Mouse (Mus musculus): ENCODE measurements at regions not wholly inside any gene's neighbourhood (a gene's known extent, or its start where the extent isn't known, plus 50 kb on each side); places are given as distances from the start of the nearest gene placed in this dataset.

DNA sequence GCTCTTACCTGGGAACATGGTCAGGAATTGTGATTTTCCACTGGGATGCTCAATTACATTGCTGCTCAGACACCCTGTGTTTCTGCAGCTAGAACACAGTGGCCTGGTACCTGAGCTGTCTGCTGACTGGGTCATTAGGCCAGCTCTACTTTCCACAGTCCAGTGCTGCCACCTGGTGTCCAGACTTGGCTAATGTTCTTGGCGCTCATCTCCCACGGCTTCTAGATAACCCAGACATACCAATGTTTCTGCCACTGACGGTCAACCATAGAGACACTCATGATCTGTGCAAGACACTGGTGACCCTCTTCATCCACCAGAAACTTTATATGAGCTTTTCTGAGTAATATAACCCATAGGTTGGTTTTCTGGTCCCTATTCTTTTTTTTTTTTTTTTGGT, 67.1 kb upstream of the Nmur2 start:
- TF ChIP-seq POLR2A (IDR thresholded peaks at IDR 0.05; ENCODE audit: control insufficient read depth in 1 of 2, insufficient read depth in 1 of 2, low read depth in 1 of 2, low read length in 2 of 2, poor library complexity in 1 of 2) (no peak), CTCF (IDR thresholded peaks at IDR 0.05 in 2 of 3, conservative IDR thresholded peaks at IDR 0.05 in 1 of 3; ENCODE audit: control insufficient read depth in 1 of 3, insufficient read depth in 1 of 3, low read depth in 2 of 3, low read length in 3 of 3, poor library complexity in 1 of 3, severe bottlenecking in 1 of 3) (peak; percentile 59 to 89 (median 79)), BHLHE40 (IDR thresholded peaks at IDR 0.05; ENCODE audit: borderline replicate concordance, low read depth, low read length) (no peak), E2F4 (IDR thresholded peaks at IDR 0.05; ENCODE audit: borderline replicate concordance, low read depth, low read length) (no peak), CHD2 (IDR thresholded peaks at IDR 0.05; ENCODE audit: low read length) (no peak), TBP (IDR thresholded peaks at IDR 0.05; ENCODE audit: low read depth, low read length) (no peak), ETS1 (IDR thresholded peaks at IDR 0.05; ENCODE audit: low read depth, low read length) (no peak), ZNF384 (IDR thresholded peaks at IDR 0.05; ENCODE audit: low read depth, low read length) (0 out of 2 replicates have a peak, but pooled peaks have one; percentile 32), MAX (IDR thresholded peaks at IDR 0.05; ENCODE audit: low read length) (no peak)
